Mouse (Mus musculus): ENCODE results near the gene Adamts4.
"Not testable (repeated sequence)": the region's sequence is repeated elsewhere in the genome, so short reads cannot be mapped to it uniquely, and the experiment has no call there.

Adamts4 gene

DNA sequence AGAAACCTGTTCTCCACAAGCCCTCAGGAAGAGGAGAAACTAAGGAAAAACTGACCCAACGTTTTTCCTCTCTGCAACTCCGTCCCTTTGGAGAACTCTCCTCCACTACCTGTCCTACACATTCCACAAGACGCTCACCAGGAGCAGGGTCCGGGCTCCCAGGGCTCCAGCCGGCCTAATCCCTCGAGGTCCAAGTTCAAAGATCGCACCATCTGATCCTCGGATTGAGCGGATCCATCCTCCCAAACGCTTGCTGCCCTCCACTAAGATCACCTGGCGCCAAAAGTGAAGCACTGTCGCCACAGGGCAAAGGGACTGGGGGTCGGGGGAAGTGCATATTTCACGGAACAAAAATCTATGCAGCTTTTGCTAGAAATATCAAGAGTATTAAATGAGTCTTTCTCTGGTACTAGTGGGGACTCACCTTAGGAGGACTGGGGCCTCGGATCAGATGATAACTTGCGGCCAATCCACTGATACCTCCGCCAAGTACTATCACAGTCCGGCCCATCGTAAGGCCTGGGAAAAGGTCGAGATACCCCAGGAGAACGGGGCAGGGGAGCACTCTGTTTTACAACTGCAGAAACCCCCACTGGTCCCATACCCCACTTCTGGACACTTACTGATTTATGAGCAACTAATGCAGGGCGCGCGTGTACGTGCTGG is 30.2 kb downstream of the Adamts4 start:
- peak in 1 of 2 experiments; percentile 18 for DNase-seq

GRCm38 (mm10) chr1:171280916-171281527 is 30.8 kb downstream of the Adamts4 start, which contains the start of gene Ppox:
TSS of gene Ppox (minus strand) at chr1:171281186.
- peak; percentile 92 to 94 for DNase-seq

DNA sequence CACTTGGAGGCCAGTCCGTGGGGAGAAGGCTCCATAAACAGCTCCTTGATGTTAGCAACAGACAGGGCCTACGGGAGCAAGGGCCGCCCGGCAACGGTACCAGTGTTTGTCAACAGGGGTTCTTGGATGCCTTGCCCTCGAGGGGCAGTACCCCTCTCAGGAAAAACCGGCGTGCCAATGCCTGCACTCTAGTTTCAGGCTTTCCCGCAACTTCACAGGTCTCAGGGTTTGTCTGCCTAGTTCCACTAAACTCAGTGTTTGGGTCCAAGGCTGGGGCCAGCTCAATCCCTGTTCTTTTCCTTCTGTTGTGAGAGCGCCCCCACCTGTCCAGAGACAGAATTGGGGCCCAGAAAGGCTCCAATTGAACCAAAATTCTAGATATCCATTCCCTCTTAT is 31.3 kb downstream of the Adamts4 start:
- DNase-seq: peak; percentile 84 to 90

DNA sequence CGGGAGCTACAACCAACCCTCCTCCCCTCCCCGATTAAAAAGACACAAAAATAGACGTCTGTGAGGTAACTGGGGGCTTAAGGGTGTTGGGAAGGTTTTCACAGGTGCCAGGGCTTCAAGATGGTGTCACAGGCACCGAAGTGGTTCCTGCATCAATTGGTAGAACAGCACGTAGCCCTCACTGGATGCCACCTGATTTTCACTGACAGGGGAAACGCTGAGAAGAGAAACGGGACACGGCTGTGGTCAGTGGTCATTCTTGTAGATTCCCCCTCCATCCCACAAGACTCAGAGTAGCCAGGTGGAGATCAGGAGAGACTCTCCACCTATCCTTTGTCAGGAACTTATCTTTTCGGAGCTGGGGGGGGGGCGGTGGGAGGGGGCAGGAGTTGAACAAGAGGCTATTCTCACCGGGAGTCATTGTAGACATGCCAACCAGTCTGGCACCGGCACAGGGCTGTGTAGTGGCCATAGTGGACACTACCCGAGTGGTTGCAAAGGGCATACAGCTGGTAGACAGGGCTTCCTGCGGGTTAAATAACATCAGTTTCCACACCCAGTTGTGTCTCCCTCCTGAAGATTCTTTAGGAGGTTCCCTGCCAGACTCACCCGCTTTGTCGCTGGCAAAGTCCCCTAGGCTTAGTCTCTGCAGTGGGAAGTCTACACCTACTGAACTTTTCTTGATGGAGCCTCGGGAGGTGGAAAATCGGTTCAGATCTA is 32.0 kb downstream of the Adamts4 start:
- DNase-seq: no peak

GRCm38 (mm10) chr1:171283188-171284160 is 33.3 kb downstream of the Adamts4 start:
- DNase-seq: peak in 1 of 2 experiments; percentile 19

GRCm38 (mm10) chr1:171284491-171284890 is 34.3 kb downstream of the Adamts4 start:
- peak; percentile 6 to 24 for DNase-seq

DNA sequence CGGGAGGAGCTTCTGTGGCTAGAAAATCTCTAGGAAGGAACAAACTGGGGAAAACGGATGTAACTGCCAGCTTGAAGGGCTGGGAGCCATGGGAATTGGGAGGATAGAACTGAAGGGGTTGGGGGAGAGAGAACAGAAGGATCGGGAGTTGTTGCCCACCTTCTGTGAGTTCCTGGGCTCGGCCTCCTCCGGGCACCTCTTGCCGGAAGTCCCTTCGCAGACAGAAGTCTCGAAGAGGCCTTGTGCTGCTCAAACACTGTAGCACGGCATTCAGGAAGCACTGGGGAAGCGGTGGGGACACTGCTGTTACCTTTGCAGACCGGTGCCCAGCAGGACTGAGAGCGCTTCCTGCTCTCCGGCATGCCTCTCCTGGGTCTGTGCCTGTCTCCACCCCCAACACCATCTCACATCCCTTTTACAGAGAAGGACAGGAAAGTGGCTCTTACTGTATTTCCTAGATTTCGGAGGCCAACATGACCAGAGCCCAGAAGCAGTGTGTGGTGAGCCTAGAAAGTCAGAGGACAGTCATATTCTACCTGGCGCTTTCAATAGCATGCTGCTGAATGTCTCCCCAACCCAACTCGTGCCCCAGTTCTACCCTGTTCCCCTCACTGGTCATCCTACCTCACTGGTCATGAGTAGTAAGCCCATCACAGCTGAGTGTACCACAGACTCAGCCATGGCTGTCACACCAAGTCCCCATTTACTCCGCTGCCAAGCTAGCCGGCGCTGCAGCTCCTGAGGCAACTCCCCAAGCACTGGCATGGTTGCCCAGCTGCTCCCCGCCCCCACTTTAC is 35.1 kb downstream of the Adamts4 start:
- no peak for DNase-seq

- DNase-seq: peak in 1 of 2 experiments; percentile 24
Observed at GRCm38 (mm10) chr1:171286517-171286916, 36.3 kb downstream of the Adamts4 start.

GRCm38 (mm10) chr1:171287136-171288081 is 37.2 kb downstream of the Adamts4 start, which contains the start of gene Usp21:
TSS of gene Usp21 (minus strand) at chr1:171287991.
- DNase-seq: peak; percentile 96

GRCm38 (mm10) chr1:171288328-171288727 is 38.1 kb downstream of the Adamts4 start:
- no peak for DNase-seq

- DNase-seq: no peak
Observed at GRCm38 (mm10) chr1:171293351-171293750, 43.1 kb downstream of the Adamts4 start.

GRCm38 (mm10) chr1:171293906-171294297 is 43.7 kb downstream of the Adamts4 start:
- no peak for DNase-seq

DNA sequence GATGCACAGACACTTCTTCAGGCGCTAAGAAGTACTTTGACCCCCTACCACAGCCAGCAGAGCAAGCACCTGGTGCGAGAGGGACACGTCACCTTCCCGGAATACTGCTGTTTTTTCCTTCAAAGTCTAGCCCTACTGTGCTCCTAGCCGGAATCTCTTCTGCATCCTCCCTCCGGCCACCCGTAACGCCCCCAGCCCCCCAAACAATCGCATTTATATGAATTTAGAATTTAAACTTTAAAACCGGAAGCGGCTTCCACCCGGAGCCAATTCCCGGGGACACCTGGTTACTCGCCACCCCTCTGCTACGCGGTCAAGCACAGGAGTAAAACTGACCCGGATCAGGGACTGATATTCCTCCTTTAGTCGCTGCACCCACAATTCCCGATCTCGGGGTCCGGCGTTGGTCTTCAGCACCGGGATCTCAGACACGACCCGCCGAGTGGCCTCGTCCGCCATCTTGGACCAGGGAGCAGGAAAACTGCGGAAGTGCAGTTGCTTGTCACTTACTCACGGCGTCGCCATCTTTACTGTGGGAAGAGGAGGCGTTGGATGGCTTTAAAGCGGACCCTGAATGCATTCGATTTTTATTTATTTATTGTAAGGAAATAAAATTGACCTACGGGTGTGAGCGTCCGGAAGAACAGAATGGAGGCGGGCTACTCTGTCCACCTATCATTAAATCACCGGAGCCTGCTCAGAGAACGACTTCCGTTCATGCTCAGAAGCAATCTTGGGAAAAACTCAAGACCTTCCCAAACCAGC is 44.3 kb downstream of the Adamts4 start, which contains the start of gene Ufc1:
Gene Ufc1, minus strand, starts transcription at position 727 of the 765 bp plus-strand sequence.
- peak; percentile 89 to 90 for DNase-seq

DNA sequence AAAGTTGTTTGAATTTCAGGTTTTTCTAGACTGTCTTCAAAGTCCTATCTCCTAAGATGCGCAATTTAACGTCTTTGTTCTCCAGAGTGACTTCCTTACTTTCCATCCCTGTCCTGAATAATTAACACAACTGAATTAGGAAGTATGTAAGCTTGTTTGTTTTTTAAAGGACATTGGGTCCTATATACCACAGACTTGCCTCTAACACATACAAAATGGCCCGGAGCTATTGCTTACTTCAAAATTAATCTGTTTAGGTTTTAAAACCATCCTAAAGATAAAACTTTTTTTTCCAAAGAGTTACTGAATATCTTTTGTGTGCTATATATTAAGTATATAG is 44.8 kb downstream of the Adamts4 start:
- no peak for DNase-seq

GRCm38 (mm10) chr1:171298226-171298625 is 48.0 kb downstream of the Adamts4 start:
- DNase-seq: no peak

- not testable (repeated sequence) for DNase-seq
Observed at GRCm38 (mm10) chr1:171306157-171306556, 55.9 kb downstream of the Adamts4 start.

DNA sequence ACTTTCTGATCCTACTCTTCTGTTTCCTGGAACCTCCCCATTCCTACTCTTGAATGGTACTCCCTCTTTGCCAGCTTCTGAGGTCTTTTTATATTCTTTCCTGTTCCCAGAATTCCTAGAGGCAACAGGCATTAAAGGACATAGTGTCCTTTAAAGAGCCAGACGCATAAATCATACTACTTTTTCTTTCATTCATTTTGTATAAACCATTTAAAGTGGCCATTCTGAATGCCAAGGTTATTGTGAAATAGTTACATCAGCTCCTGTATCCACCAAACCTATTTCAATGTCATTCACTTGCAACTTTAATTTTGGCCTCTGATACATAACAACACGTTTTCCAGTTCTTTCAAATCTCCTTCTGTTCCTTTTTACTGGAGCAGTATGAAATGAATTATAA is 59.1 kb downstream of the Adamts4 start:
- no peak for DNase-seq
